Mouse (Mus musculus) hindbrain, embryonic 13.5 days (tissue): ENCODE measurements around the gene Rhot1. TPM values are rescaled to one million over a fixed set of nuclear protein-coding genes. Genes with fewer than 3 reads are reported as not detected.
A peak's percentile ranks its signal among the peaks of the same experiment; 100 is the strongest.

ENCODE experiments used
- ATAC-seq: fragments of 200-750 bp; cut with Nextera tagmentation; 2 replicates; pipeline ENCODE4 v1.8.0; 2017; ENCODE audit warnings: moderate TSS enrichment; ENCODE audit not compliant: low FRiP score
- H3K27ac ChIP-seq: fragments of 300-500 bp; sonication (generic); 2 replicates; pipeline ENCODE4 v1.5.1; 2015; ENCODE audit warnings: inconsistent platforms, mild to moderate bottlenecking, moderate library complexity
- H3K27me3 ChIP-seq: fragments of 300-500 bp; sonication (generic); 2 replicates; pipeline ENCODE4 v1.6.1; 2015; ENCODE audit warnings: mild to moderate bottlenecking, inconsistent platforms
- H3K36me3 ChIP-seq: fragments of 300-500 bp; sonication (generic); 2 replicates; pipeline ENCODE4 v1.6.1; 2015; ENCODE audit warnings: mild to moderate bottlenecking, inconsistent platforms
- H3K4me1 ChIP-seq: fragments of 300-500 bp; sonication (generic); replicated peaks from 2 replicates; pipeline ENCODE4 v1.6.1; 2015; ENCODE audit warnings: inconsistent platforms
- H3K4me2 ChIP-seq: fragments of 300-500 bp; sonication (generic); 2 replicates; pipeline ENCODE4 v1.6.1; 2015; ENCODE audit warnings: inconsistent platforms, mild to moderate bottlenecking, moderate library complexity
- H3K4me3 ChIP-seq: fragments of 300-500 bp; sonication (generic); 2 replicates; pipeline ENCODE4 v1.5.1; 2015; ENCODE audit warnings: mild to moderate bottlenecking, inconsistent platforms
- H3K9ac ChIP-seq: fragments of 300-500 bp; sonication (generic); 2 replicates; pipeline ENCODE4 v1.6.1; 2015; ENCODE audit warnings: mild to moderate bottlenecking, inconsistent platforms
- H3K9me3 ChIP-seq: fragments of 300-500 bp; sonication (generic); 2 replicates; pipeline ENCODE4 v1.6.1; 2016; ENCODE audit warnings: inconsistent platforms
- WGBS: fragments of 180-500 bp; shearing (Covaris S2); methylation state at CpG from one replicate; pipeline ENCODE4 v1.1.7; 2015; 5-methylcytosine and 5-hydroxymethylcytosine counted together
- polyA plus RNA-seq: library from polyadenylated mRNA; unstranded; fragments of >200 nt; fragmentation: Nextera tagmentation; extraction: Ambion mirVana; gene quantifications from 2 replicates; pipeline ENCODE4 v1.2.1, GENCODE M21; 2015

The Rhot1 gene
- polyA plus RNA-seq, 1 experiment from 2014 or later = 68.4 TPM

GRCm38 (mm10) chr11:80313944-80314343 is 105.1 kb downstream of the Rhot1 start:
- peaks cover 72% of the 10 kb centered on the region for H3K4me1 ChIP-seq
- H3K9me3 ChIP-seq = no peaks in the 10 kb centered on the region
- no peak overlapping the region for H3K4me2 ChIP-seq
- ATAC-seq = no peak
- no peaks in the 10 kb centered on the region for H3K27me3 ChIP-seq
- H3K36me3 ChIP-seq = no peaks in the 10 kb centered on the region
- H3K9ac ChIP-seq = no peak overlapping the region
- 64% methylated on average over 4 of the region's 4 CpGs for WGBS
- H3K4me3 ChIP-seq = no peak overlapping the region
- 0 out of 2 replicates have a peak overlapping the region, but pooled peaks have one; percentile 80 for H3K27ac ChIP-seq

GRCm38 (mm10) chr11:80315743-80316639 is 107.2 kb downstream of the Rhot1 start:
- Histone ChIP-seq H3K4me1 (peaks cover 57% of the 10 kb centered on the region), H3K9ac (no peak overlapping the region), H3K9me3 (no peaks in the 10 kb centered on the region), H3K4me3 (no peak overlapping the region), H3K27ac (peak overlapping the region; percentile 80), H3K36me3 (no peaks in the 10 kb centered on the region), H3K27me3 (no peaks in the 10 kb centered on the region), H3K4me2 (no peak overlapping the region)
- 22% methylated on average over 10 of the region's 10 CpGs for WGBS
- peak; percentile 89 for ATAC-seq

Other genes starting within 250 kb of the Rhot1 start
- 42.7 and 45.2 TPM in 2 replicates for gene Utp6, start 246.6 kb upstream of the Rhot1 start, polyA plus RNA-seq
- gene Suz12, start 215.9 kb upstream of the Rhot1 start, polyA plus RNA-seq = 16.0 and 16.9 TPM in 2 replicates
- gene Crlf3, start 128.0 kb upstream of the Rhot1 start, polyA plus RNA-seq = 12.3 and 13.1 TPM in 2 replicates
- 6.1 and 6.3 TPM in 2 replicates for gene Atad5, start 119.6 kb upstream of the Rhot1 start, polyA plus RNA-seq
- 25.8 and 25.9 TPM in 2 replicates for gene Tefm, start 66.8 kb upstream of the Rhot1 start, polyA plus RNA-seq
- 3.7 and 3.9 TPM in 2 replicates for gene Adap2, start 54.9 kb upstream of the Rhot1 start, polyA plus RNA-seq
- gene Rnf135, start 25.2 kb upstream of the Rhot1 start, polyA plus RNA-seq = 3.1 and 3.9 TPM in 2 replicates
- 14.0 and 16.0 TPM in 2 replicates for gene Rhbdl3, start 91.9 kb downstream of the Rhot1 start, polyA plus RNA-seq
- 30.8 and 37.3 TPM in 2 replicates for gene 5730455P16Rik, start 169.0 kb downstream of the Rhot1 start, polyA plus RNA-seq
- 210 and 214 TPM in 2 replicates for gene Zfp207, start 174.3 kb downstream of the Rhot1 start, polyA plus RNA-seq
- 293 and 331 TPM in 2 replicates for gene Psmd11, start 219.6 kb downstream of the Rhot1 start, polyA plus RNA-seq